Mouse (Mus musculus): ENCODE data around the gene Il27ra.
"Not testable (repeated sequence)": the region's sequence is repeated elsewhere in the genome, so short reads cannot be mapped to it uniquely, and the experiment has no call there.

The Il27ra gene

DNA sequence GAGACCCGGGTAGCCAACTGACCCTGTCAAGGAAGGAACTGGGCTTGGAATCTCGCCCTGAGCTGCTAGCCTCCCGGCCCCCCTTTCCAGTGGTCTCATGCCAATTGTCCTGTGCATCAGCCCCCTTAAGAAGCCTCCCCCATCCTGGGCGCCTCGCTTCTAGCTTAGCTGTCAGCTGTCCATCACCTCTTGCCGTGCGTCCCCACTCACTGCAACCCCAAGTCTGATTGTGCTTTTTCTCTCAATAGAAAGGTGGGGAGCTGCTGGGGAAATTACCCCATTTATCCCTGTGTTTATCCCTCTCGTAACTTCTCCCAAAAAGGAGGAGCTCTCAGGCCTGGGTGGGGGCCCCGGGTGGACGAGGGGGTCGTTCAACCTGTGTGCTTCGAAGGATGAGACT, 46.4 kb downstream of the Il27ra start:
- in situ Hi-C loops (cut with MboI): no loop called here

DNA sequence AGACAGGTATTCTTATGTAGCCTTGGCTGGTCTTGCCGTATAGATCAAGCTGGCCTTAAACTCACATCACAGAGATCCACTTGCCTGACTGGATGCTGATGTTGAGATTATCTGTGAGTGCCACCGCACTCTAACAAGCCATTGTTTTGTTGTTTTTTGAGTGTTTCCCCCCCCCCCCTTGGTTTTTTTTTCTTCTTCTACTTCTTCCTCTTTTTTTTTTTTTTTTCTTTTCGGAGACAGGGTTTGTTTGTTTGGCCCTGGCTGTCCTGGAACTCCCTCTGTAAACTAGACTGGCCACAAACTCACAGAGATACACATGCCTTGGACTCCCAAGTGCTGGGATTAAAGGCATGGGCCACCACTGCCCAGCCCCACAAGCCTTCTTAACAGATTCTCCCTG, 48.4 kb downstream of the Il27ra start:
- in situ Hi-C loops (cut with MboI): no loop called here

DNA sequence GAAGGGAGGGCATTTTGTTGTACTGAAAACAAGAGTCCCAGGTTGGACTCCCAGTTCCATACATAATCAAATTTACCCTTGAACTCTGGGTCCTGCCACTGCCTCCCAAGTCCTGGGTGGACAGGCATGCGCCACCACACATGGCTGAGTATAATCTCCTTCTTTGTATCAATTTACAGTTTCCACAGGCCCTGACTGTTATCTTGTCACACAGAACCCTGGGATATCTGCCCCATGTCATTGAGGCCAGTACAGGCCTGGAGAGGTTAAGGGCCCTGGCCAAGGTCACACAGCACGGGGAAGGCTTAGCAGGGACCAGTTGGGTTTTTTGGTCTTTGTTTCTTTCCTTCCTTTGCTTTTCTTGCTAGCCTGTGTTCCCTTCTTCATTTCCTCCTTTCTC, 49.9 kb downstream of the Il27ra start:
- in situ Hi-C loops (cut with MboI): no loop called here

DNA sequence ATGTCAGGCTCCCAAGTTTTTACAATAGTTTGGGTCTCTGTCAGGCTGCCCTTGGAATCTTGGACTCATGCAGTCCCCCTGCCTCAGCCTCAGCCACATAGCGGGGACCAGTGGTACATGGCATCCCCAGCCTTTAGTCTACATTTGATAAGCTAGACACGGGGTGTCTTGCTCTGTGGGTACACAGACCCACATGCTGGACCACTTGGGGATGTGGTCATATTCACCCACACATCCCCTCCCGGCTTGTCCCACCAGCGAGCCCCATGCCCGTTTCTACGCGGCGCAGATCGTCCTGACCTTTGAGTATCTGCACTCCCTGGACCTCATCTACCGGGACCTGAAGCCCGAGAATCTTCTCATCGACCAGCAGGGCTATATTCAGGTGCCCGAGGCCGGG, 52.2 kb downstream of the Il27ra start:
- in situ Hi-C loops (cut with MboI): no loop called here

DNA sequence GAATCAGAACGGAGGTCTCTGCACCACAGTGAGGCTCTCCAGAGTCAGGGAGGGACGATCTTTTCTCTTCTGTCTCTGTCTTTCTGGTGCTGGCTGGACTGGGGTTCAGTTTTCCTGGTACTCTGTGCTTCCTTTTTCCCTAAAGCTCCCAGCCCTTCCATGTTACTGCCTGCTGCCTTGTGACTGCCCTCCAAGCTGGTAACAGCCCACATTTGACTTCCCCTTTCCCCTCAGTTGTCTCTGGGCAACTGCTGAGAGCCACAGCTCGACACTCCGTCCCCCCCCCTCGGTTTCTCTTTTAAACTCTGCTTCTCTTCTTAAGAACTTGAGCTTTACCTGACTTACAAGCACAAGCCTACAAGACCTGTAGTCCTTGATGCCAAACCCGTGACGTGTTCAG, 53.1 kb downstream of the Il27ra start:
- in situ Hi-C loops (cut with MboI): no loop called here

DNA sequence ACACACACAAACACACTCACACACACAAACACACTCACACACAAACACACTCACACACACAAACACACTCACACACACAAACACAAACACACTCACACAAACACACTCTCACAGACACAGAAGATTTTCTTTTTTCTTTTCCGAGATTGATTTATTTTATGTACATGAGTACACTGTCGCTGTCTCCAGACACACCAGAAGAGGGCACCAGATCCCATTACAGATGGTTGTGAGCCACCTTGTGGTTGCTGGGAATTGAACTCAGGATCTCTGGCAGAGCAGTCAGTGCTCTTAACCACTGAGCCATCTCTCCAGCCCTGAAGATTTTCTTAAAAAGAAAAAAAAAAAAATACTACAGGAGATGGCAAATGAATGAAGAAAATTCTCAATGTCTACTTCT, 59.2 kb downstream of the Il27ra start:
- in situ Hi-C loops (cut with MboI): not testable (repeated sequence)

DNA sequence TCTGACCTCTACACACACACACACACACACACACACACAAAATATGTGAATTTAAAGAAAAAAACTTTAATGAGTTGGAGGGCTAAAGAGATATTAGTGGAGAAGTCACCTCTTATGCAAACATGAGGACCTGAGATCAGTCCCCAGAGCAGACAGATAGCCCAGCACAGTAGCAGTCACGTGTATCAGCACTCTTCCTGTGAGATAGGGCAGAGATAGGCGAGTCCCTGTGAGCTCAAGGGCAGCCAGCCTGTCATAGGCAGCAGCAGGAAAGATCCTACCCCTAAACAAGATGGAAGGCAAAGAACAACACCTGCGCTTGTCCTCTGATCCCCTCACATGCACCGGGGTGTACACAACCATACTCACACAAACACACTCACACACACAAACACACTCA, 59.9 kb downstream of the Il27ra start:
- in situ Hi-C loops (cut with MboI): no loop called here

DNA sequence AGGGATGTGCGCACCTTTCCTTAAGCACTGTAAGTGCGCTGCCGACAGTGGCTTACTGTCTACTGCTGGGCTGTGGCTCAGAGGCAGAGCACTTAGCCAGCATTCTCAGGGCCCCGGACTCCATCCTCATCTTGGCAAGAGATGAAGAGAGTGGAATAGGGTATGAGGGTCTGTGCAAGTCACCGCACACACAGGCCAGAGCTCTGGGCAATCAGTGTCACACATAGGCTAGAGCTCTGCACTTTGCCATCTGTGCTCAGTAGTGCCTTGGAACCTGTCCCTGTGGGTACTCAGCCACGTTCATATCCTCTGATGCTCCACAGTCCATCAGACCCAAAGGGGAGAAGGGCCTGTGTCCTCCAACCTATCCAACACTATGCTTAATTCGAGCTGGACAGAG, 60.9 kb downstream of the Il27ra start:
- in situ Hi-C loops (cut with MboI): no loop called here

DNA sequence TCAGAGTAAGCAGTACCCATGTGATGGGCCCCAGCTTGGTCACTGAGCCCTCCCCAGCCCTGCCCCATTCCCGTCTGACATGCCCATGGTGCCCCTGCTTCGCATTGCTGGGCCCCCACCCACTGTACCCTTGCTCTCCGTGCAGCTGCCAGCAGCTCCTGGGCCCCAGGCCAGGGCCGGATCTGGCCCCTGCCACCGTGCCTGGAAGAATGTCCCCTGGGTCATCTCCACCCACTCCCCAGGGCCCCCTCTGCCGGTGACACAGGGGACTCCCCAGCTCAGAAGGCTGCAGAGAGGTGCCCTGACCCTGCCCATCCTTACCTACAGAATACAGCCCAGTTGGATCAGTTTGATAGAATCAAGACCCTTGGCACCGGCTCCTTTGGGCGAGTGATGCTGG, 61.5 kb downstream of the Il27ra start:
- in situ Hi-C loops (cut with MboI): no loop called here

Measured in mature B cell (primary cell).